Mouse (Mus musculus): ENCODE measurements around the gene Keg1. TPM values are rescaled to one million over a fixed set of nuclear protein-coding genes. Genes with fewer than 3 reads are reported as not detected.

Keg1 gene
- polyA plus RNA-seq, 1 experiment, result not detected

- Histone ChIP-seq H3K4me3 (ENCODE audit: insufficient read depth, low read depth, low read length) (no peak overlapping the region), H3K27ac (replicated peaks; ENCODE audit: low read depth, low read length) (no peak overlapping the region), H3K4me1 (ENCODE audit: control insufficient read depth, insufficient read depth, insufficient read length, low read length) (no peaks in the 10 kb centered on the region)
These were observed 30.3 kb downstream of the Keg1 start for GRCm38 (mm10) chr19:12725851-12726250.

GRCm38 (mm10) chr19:12731036-12731435 is 35.5 kb downstream of the Keg1 start:
- Histone ChIP-seq H3K4me3 (ENCODE audit: insufficient read depth, low read depth, low read length) (no peak overlapping the region), H3K27ac (replicated peaks; ENCODE audit: low read depth, low read length) (no peak overlapping the region), H3K4me1 (ENCODE audit: control insufficient read depth, insufficient read depth, insufficient read length, low read length) (no peaks in the 10 kb centered on the region; the same call in 1 of the 2 replicates)

- H3K4me3 ChIP-seq (ENCODE audit: insufficient read depth, low read depth, low read length), result no peak overlapping the region
- no peak overlapping the region for H3K27ac ChIP-seq (replicated peaks; ENCODE audit: low read depth, low read length)
- no peaks in the 10 kb centered on the region; the same call in 1 of the 2 replicates for H3K4me1 ChIP-seq (ENCODE audit: control insufficient read depth, insufficient read depth, insufficient read length, low read length)
These were observed 36.4 kb downstream of the Keg1 start for GRCm38 (mm10) chr19:12731950-12732349.

GRCm38 (mm10) chr19:12756286-12756685 is 60.7 kb downstream of the Keg1 start:
- H3K27ac ChIP-seq (replicated peaks; ENCODE audit: low read depth, low read length), result no peak overlapping the region
- no peaks in the 10 kb centered on the region for H3K4me1 ChIP-seq (ENCODE audit: control insufficient read depth, insufficient read depth, insufficient read length, low read length)
- H3K4me3 ChIP-seq (ENCODE audit: insufficient read depth, low read depth, low read length), result no peak overlapping the region

- Histone ChIP-seq H3K27ac (replicated peaks; ENCODE audit: low read depth, low read length) (no peak overlapping the region), H3K4me1 (ENCODE audit: control insufficient read depth, insufficient read depth, insufficient read length, low read length) (no peaks in the 10 kb centered on the region), H3K4me3 (ENCODE audit: insufficient read depth, low read depth, low read length) (no peak overlapping the region)
These were observed 63.4 kb downstream of the Keg1 start for GRCm38 (mm10) chr19:12758936-12759478.

GRCm38 (mm10) chr19:12759656-12760055 is 64.1 kb downstream of the Keg1 start:
- Histone ChIP-seq H3K27ac (replicated peaks; ENCODE audit: low read depth, low read length) (no peak overlapping the region), H3K4me1 (ENCODE audit: control insufficient read depth, insufficient read depth, insufficient read length, low read length) (no peaks in the 10 kb centered on the region), H3K4me3 (ENCODE audit: insufficient read depth, low read depth, low read length) (no peak overlapping the region)

GRCm38 (mm10) chr19:12762212-12763130 is 66.9 kb downstream of the Keg1 start:
- no peak overlapping the region for H3K27ac ChIP-seq (replicated peaks; ENCODE audit: low read depth, low read length)
- no peak overlapping the region for H3K4me3 ChIP-seq (ENCODE audit: insufficient read depth, low read depth, low read length)
- no peaks in the 10 kb centered on the region for H3K4me1 ChIP-seq (ENCODE audit: control insufficient read depth, insufficient read depth, insufficient read length, low read length)

- Histone ChIP-seq H3K4me3 (ENCODE audit: insufficient read depth, low read depth, low read length) (no peak within 1 kb of the TSS), H3K4me1 (ENCODE audit: control insufficient read depth, insufficient read depth, insufficient read length, low read length) (no peaks in the 10 kb centered on the region), H3K27ac (replicated peaks; ENCODE audit: low read depth, low read length) (no peak within 1 kb of the TSS; the same call in 1 of the 2 replicates)
These were observed 69.7 kb downstream of the Keg1 start, which contains the start of gene Cntf for GRCm38 (mm10) chr19:12765308-12765707. TSS of gene Cntf (minus strand) at chr19:12765632.

Other genes starting within 250 kb of the Keg1 start
- gene Mpeg1, start 235.0 kb upstream of the Keg1 start, polyA plus RNA-seq (2012; ENCODE audit: insufficient read depth, insufficient read length, missing spikeins), result 6.3 and 7.9 TPM in 2 replicates
- gene Dtx4, start 194.3 kb upstream of the Keg1 start, polyA plus RNA-seq (2012; ENCODE audit: insufficient read depth, insufficient read length, missing spikeins), result 8.0 and 8.5 TPM in 2 replicates
- 4.5 and 4.8 TPM in 2 replicates for gene Fam111a, start 150.0 kb upstream of the Keg1 start, polyA plus RNA-seq (2012; ENCODE audit: insufficient read depth, insufficient read length, missing spikeins)
- gene Gm4952, start 95.8 kb upstream of the Keg1 start, polyA plus RNA-seq (2012; ENCODE audit: insufficient read depth, insufficient read length, missing spikeins), result not detected in 2 replicates
- gene Glyat, start 62.5 kb upstream of the Keg1 start, polyA plus RNA-seq (2012; ENCODE audit: insufficient read depth, insufficient read length, missing spikeins), result not detected in 2 replicates
- gene Olfr1442, start 25.3 kb upstream of the Keg1 start, polyA plus RNA-seq (2012; ENCODE audit: insufficient read depth, insufficient read length, missing spikeins), result not detected in 2 replicates
- not detected in 2 replicates for gene Olfr1443, start 17.7 kb upstream of the Keg1 start, polyA plus RNA-seq (2012; ENCODE audit: insufficient read depth, insufficient read length, missing spikeins)
- 1.8 and 2.6 TPM in 2 replicates for gene Cntf, start 69.8 kb downstream of the Keg1 start, polyA plus RNA-seq (2012; ENCODE audit: insufficient read depth, insufficient read length, missing spikeins)
- 109 and 111 TPM in 2 replicates for gene Zfp91, start 100.3 kb downstream of the Keg1 start, polyA plus RNA-seq (2012; ENCODE audit: insufficient read depth, insufficient read length, missing spikeins)
- gene Lpxn, start 100.4 kb downstream of the Keg1 start, polyA plus RNA-seq (2012; ENCODE audit: insufficient read depth, insufficient read length, missing spikeins), result 0.67 and 1.2 TPM in 2 replicates
- not detected in 2 replicates for gene Gm5244, start 150.9 kb downstream of the Keg1 start, polyA plus RNA-seq (2012; ENCODE audit: insufficient read depth, insufficient read length, missing spikeins)
- not detected in 2 replicates for gene Olfr1444, start 161.5 kb downstream of the Keg1 start, polyA plus RNA-seq (2012; ENCODE audit: insufficient read depth, insufficient read length, missing spikeins)
- gene Olfr1445, start 188.1 kb downstream of the Keg1 start, polyA plus RNA-seq (2012; ENCODE audit: insufficient read depth, insufficient read length, missing spikeins), result not detected in 2 replicates
- gene Olfr1446, start 197.7 kb downstream of the Keg1 start, polyA plus RNA-seq (2012; ENCODE audit: insufficient read depth, insufficient read length, missing spikeins), result not detected in 2 replicates
- not detected in 2 replicates for gene Olfr1447, start 208.0 kb downstream of the Keg1 start, polyA plus RNA-seq (2012; ENCODE audit: insufficient read depth, insufficient read length, missing spikeins)
- gene Olfr1448, start 228.6 kb downstream of the Keg1 start, polyA plus RNA-seq (2012; ENCODE audit: insufficient read depth, insufficient read length, missing spikeins), result not detected in 2 replicates
- not detected in 2 replicates for gene Olfr1449, start 235.1 kb downstream of the Keg1 start, polyA plus RNA-seq (2012; ENCODE audit: insufficient read depth, insufficient read length, missing spikeins)

Measured in brown adipose tissue, adult 24 weeks (tissue).